Mouse (Mus musculus) embryonic fibroblast, embryonic 13.5 days (primary cell): ENCODE data around the gene Srrm3.

Experiments
- CTCF ChIP-seq: IDR thresholded peaks from 2 replicates; pipeline ENCODE4 v1.5.1; 2011; ENCODE audit warnings: mild to moderate bottlenecking, control low read depth, low read length, moderate library complexity, borderline replicate concordance; ENCODE audit not compliant: insufficient read depth
- POLR2A ChIP-seq: IDR thresholded peaks from 2 replicates; pipeline ENCODE4 v1.6.1; 2011; ENCODE audit warnings: low read depth, mild to moderate bottlenecking, control low read depth, low read length, moderate library complexity

GRCm38 (mm10) chr5:135907256-135907655, 100.6 kb downstream of the Srrm3 start:
- no peak for TF ChIP-seq CTCF
- no peak for TF ChIP-seq POLR2A
